Mouse (Mus musculus): ENCODE measurements at regions not wholly inside any gene's neighbourhood (a gene's known extent, or its start where the extent isn't known, plus 50 kb on each side); places are given as distances from the start of the nearest gene placed in this dataset.

GRCm38 (mm10) chr9:120679822-120680426 is 108.7 kb downstream of the Rpl14 start:
- no peak overlapping the region for H3K4me3 ChIP-seq
- H3K4me2 ChIP-seq, result no peak overlapping the region
- no peaks in the 10 kb centered on the region for H3K27me3 ChIP-seq
- H3K27ac ChIP-seq (replicated peaks), result 0 out of 2 replicates have a peak overlapping the region, but pooled peaks have one; percentile 23
- H3K36me3 ChIP-seq, result no peaks in the 10 kb centered on the region
- 53% methylated on average over 11 of the region's 11 CpGs for WGBS
- H3K4me1 ChIP-seq (replicated peaks), result peaks cover 42% of the 10 kb centered on the region
- ATAC-seq (ENCODE audit: low read depth), result no peak
- H3K9me3 ChIP-seq, result no peaks in the 10 kb centered on the region
- no peak overlapping the region for H3K9ac ChIP-seq

GRCm38 (mm10) chr9:120681404-120681803 is 110.2 kb downstream of the Rpl14 start:
- H3K4me1 ChIP-seq (replicated peaks), result peaks cover 30% of the 10 kb centered on the region
- H3K4me2 ChIP-seq, result no peak overlapping the region
- H3K4me3 ChIP-seq, result no peak overlapping the region
- H3K27ac ChIP-seq (replicated peaks), result 0 out of 2 replicates have a peak overlapping the region, but pooled peaks have one; percentile 4
- 28% methylated on average over 7 of the region's 7 CpGs for WGBS
- no peaks in the 10 kb centered on the region for H3K9me3 ChIP-seq
- no peaks in the 10 kb centered on the region for H3K36me3 ChIP-seq
- ATAC-seq (ENCODE audit: low read depth), result no peak
- no peak overlapping the region for H3K9ac ChIP-seq
- H3K27me3 ChIP-seq, result no peaks in the 10 kb centered on the region

GRCm38 (mm10) chr9:120685961-120686360 is 114.7 kb downstream of the Rpl14 start:
- Histone ChIP-seq H3K36me3 (no peaks in the 10 kb centered on the region), H3K27ac (replicated peaks) (no peak overlapping the region), H3K4me3 (no peak overlapping the region), H3K9me3 (no peaks in the 10 kb centered on the region), H3K4me2 (no peak overlapping the region), H3K27me3 (no peaks in the 10 kb centered on the region), H3K4me1 (replicated peaks) (peaks cover 32% of the 10 kb centered on the region), H3K9ac (no peak overlapping the region)
- WGBS, result 22% methylated on average over 6 of the region's 7 CpGs
- ATAC-seq (ENCODE audit: low read depth), result no peak

GRCm38 (mm10) chr9:120689025-120689424 is 117.8 kb downstream of the Rpl14 start:
- 47% methylated on average over 11 of the region's 11 CpGs for WGBS
- no peak for ATAC-seq (ENCODE audit: low read depth)

GRCm38 (mm10) chr9:120690510-120690909 is 119.3 kb downstream of the Rpl14 start:
- Histone ChIP-seq H3K27ac (replicated peaks) (peak overlapping the region; percentile 88), H3K27me3 (no peaks in the 10 kb centered on the region), H3K36me3 (no peaks in the 10 kb centered on the region), H3K9me3 (no peaks in the 10 kb centered on the region), H3K4me2 (no peak overlapping the region), H3K9ac (no peak overlapping the region), H3K4me3 (no peak overlapping the region), H3K4me1 (replicated peaks) (peaks cover 48% of the 10 kb centered on the region)
- 16% methylated on average over 5 of the region's 5 CpGs for WGBS
- ATAC-seq (ENCODE audit: low read depth), result no peak

More at GRCm38 (mm10) chr9:120689025-120689424, 117.8 kb downstream of the Rpl14 start:
- Histone ChIP-seq H3K27ac (replicated peaks) (no peak overlapping the region), H3K4me2 (no peak overlapping the region), H3K36me3 (no peaks in the 10 kb centered on the region), H3K9me3 (no peaks in the 10 kb centered on the region), H3K4me3 (no peak overlapping the region), H3K27me3 (no peaks in the 10 kb centered on the region), H3K4me1 (replicated peaks) (peaks cover 44% of the 10 kb centered on the region), H3K9ac (no peak overlapping the region)

- peak overlapping the region; percentile 50 for H3K4me2 ChIP-seq
- H3K9ac ChIP-seq, result peak overlapping the region; percentile 53
- no peaks in the 10 kb centered on the region for H3K36me3 ChIP-seq
- no peaks in the 10 kb centered on the region for H3K27me3 ChIP-seq
- peak overlapping the region; percentile 16 for H3K4me3 ChIP-seq
- H3K4me1 ChIP-seq (replicated peaks), result peaks cover 47% of the 10 kb centered on the region
- H3K9me3 ChIP-seq, result no peaks in the 10 kb centered on the region
- H3K27ac ChIP-seq (replicated peaks), result peak overlapping the region; percentile 88
- peak; percentile 89 for ATAC-seq (ENCODE audit: low read depth)
- 1% methylated on average over 30 of the region's 30 CpGs for WGBS
Observed at GRCm38 (mm10) chr9:120690961-120691941, 120.0 kb downstream of the Rpl14 start.

- 0 out of 2 replicates have a peak overlapping the region, but pooled peaks have one; percentile 16 for H3K4me3 ChIP-seq
- H3K9me3 ChIP-seq, result no peaks in the 10 kb centered on the region
- no peaks in the 10 kb centered on the region for H3K36me3 ChIP-seq
- peak overlapping the region; percentile 50 for H3K4me2 ChIP-seq
- peaks cover 44% of the 10 kb centered on the region for H3K4me1 ChIP-seq (replicated peaks)
- peak overlapping the region; percentile 53; the same call in 1 of the 2 replicates for H3K9ac ChIP-seq
- WGBS, result 8% methylated on average over 14 of the region's 14 CpGs
- H3K27ac ChIP-seq (replicated peaks), result peak overlapping the region; percentile 88
- peak; percentile 40; the same call in 1 of the 2 replicates for ATAC-seq (ENCODE audit: low read depth)
- no peaks in the 10 kb centered on the region for H3K27me3 ChIP-seq
Observed at GRCm38 (mm10) chr9:120691971-120692401, 120.7 kb downstream of the Rpl14 start.

- WGBS, result 34% methylated on average over 5 of the region's 5 CpGs
- H3K9ac ChIP-seq, result no peak overlapping the region
- no peak overlapping the region for H3K27ac ChIP-seq (replicated peaks)
- H3K9me3 ChIP-seq, result no peaks in the 10 kb centered on the region
- H3K4me2 ChIP-seq, result no peak overlapping the region
- no peaks in the 10 kb centered on the region for H3K36me3 ChIP-seq
- no peak for ATAC-seq (ENCODE audit: low read depth)
- no peak overlapping the region for H3K4me3 ChIP-seq
- peaks cover 42% of the 10 kb centered on the region for H3K4me1 ChIP-seq (replicated peaks)
- no peaks in the 10 kb centered on the region for H3K27me3 ChIP-seq
Observed at GRCm38 (mm10) chr9:120694457-120694856, 123.2 kb downstream of the Rpl14 start.

- no peak for ATAC-seq (ENCODE audit: low read depth)
- Histone ChIP-seq H3K9me3 (no peaks in the 10 kb centered on the region), H3K4me1 (replicated peaks) (peaks cover 27% of the 10 kb centered on the region), H3K36me3 (no peaks in the 10 kb centered on the region), H3K27me3 (no peaks in the 10 kb centered on the region), H3K4me2 (no peak overlapping the region), H3K27ac (replicated peaks) (no peak overlapping the region), H3K4me3 (no peak overlapping the region), H3K9ac (no peak overlapping the region)
- WGBS, result 92% methylated on average over 10 of the region's 10 CpGs
Observed at GRCm38 (mm10) chr9:120695966-120696365, 124.7 kb downstream of the Rpl14 start.

- H3K36me3 ChIP-seq, result no peaks in the 10 kb centered on the region
- no peak overlapping the region for H3K27ac ChIP-seq (replicated peaks)
- H3K9ac ChIP-seq, result no peak overlapping the region
- no peak for ATAC-seq (ENCODE audit: low read depth)
- WGBS, result 74% methylated on average over 7 of the region's 7 CpGs
- no peak overlapping the region for H3K4me2 ChIP-seq
- H3K9me3 ChIP-seq, result no peaks in the 10 kb centered on the region
- H3K27me3 ChIP-seq, result no peaks in the 10 kb centered on the region
- peaks cover 13% of the 10 kb centered on the region for H3K4me1 ChIP-seq (replicated peaks)
- H3K4me3 ChIP-seq, result no peak overlapping the region
Observed at GRCm38 (mm10) chr9:120697749-120698148, 126.5 kb downstream of the Rpl14 start.

GRCm38 (mm10) chr9:120699781-120700180 is 128.5 kb downstream of the Rpl14 start:
- H3K9ac ChIP-seq, result no peak overlapping the region
- no peak overlapping the region for H3K4me3 ChIP-seq
- H3K4me2 ChIP-seq, result no peak overlapping the region
- H3K9me3 ChIP-seq, result no peaks in the 10 kb centered on the region
- H3K4me1 ChIP-seq (replicated peaks), result peaks cover 17% of the 10 kb centered on the region
- no peaks in the 10 kb centered on the region for H3K36me3 ChIP-seq
- 91% methylated on average over 5 of the region's 5 CpGs for WGBS
- no peak for ATAC-seq (ENCODE audit: low read depth)
- H3K27ac ChIP-seq (replicated peaks), result no peak overlapping the region
- H3K27me3 ChIP-seq, result no peaks in the 10 kb centered on the region

GRCm38 (mm10) chr9:120702836-120703235 is 131.6 kb downstream of the Rpl14 start:
- 82% methylated on average over 7 of the region's 7 CpGs for WGBS
- no peak for ATAC-seq (ENCODE audit: low read depth)

More at GRCm38 (mm10) chr9:120702836-120703235, 131.6 kb downstream of the Rpl14 start:
- Histone ChIP-seq H3K9me3 (no peaks in the 10 kb centered on the region), H3K27ac (replicated peaks) (peak overlapping the region; percentile 67), H3K27me3 (no peaks in the 10 kb centered on the region), H3K4me1 (replicated peaks) (peaks cover 19% of the 10 kb centered on the region), H3K36me3 (no peaks in the 10 kb centered on the region), H3K4me3 (no peak overlapping the region), H3K4me2 (no peak overlapping the region), H3K9ac (no peak overlapping the region)
